ENCODE assay signal across 21 mouse cellular contexts in the genomic region with DNA sequence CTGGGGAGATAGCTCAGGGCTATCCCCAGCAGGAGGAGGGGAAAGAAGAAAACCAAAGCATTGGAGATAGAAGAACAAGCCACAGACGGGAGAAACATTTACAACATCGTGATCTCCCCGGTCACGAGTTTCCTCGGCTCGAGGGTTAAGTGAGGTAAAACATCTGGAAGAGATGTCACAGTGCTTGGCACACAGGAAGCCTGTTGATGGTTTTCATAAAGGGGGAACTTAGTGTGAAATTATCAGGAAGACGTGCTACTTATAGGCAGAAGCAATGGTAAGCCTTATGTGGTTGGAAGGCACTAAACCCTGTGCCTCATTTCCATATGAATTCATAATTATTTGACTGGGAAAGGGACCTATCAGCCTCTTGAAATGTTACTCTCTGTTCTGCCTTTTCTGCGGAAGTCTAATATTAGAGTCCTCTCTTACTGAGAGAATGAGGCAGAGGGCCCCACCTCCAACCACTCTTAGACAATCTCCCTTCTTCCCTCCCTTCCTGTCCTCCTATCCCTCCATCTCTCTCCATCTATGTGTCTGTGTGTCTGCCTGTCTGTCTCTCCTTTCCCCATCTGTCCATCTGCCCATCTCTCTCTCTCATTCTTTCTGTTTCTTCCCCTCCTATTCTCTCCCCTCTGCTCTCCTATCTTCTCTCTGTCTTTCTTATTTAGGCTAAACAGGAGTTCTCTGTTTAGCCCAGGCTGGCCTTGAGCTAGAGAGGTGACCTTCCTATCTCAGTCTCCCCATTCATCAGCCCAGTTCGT. TPM values are rescaled to one million over a fixed set of nuclear protein-coding genes. Genes with fewer than 3 reads are reported as not detected.
A peak's percentile ranks its signal among the peaks of the same experiment; 100 is the strongest.
DNase-seq lines count a peak whose midpoint lies in the region; ATAC-seq lines count a peak whose summit lies in the region.
"Had no signal": no experiment of that assay in that cellular context is flagged by ENCODE, and none has a peak within 500 bp of the region (broad histone marks: within the 10 kb centered on the region; RNA-seq: fewer than 3 reads in every experiment).

No protein-coding gene starts in this region.

- H3K4me2 ChIP-seq in lung, embryonic 16.5 days (ENCODE audit: low read depth, low read length) = no peak overlapping the region
- H3K4me2 ChIP-seq in embryonic facial prominence, embryonic 14.5 days (ENCODE audit: low read depth, low read length) = no peak overlapping the region
- H3K4me2 ChIP-seq in intestine, embryonic 15.5 days (replicated peaks) = no peak overlapping the region
- H3K4me2 ChIP-seq: embryonic facial prominence, embryonic 12.5 days; heart, embryonic 15.5 days; hindbrain, embryonic 14.5 days; neural tube, embryonic 13.5 days had no signal

- no peaks in the 10 kb centered on the region for H3K27me3 ChIP-seq in lung, embryonic 16.5 days (ENCODE audit: control insufficient read depth, insufficient read depth, low read depth, low read length)
- H3K27me3 ChIP-seq in embryonic facial prominence, embryonic 14.5 days (replicated peaks; ENCODE audit: control insufficient read depth, insufficient read depth, low read length) = no peaks in the 10 kb centered on the region
- no peaks in the 10 kb centered on the region for H3K27me3 ChIP-seq in intestine, embryonic 15.5 days (replicated peaks)
- H3K27me3 ChIP-seq: embryonic facial prominence, embryonic 12.5 days; neural tube, embryonic 13.5 days had no signal

- ATAC-seq in lung, embryonic 16.5 days (ENCODE audit: low read depth) = peak; percentile 58; the same call in 1 of the 2 replicates
- no peak for ATAC-seq in embryonic facial prominence, embryonic 14.5 days (ENCODE audit: low read depth)
- 0 out of 2 replicates have a peak, but pooled peaks have one; percentile 48 for ATAC-seq in monocyte, adult 5-6 weeks (replicated peaks; ENCODE audit: insufficient number of reproducible peaks, low FRiP score, low TSS enrichment, poor library complexity, severe bottlenecking)
- no peak for ATAC-seq in intestine, embryonic 15.5 days
- ATAC-seq: CD4-positive, CD25-positive, alpha-beta regulatory T cell, adult 4 months; intestine, postnatal 0 days had no signal

- H3K27ac ChIP-seq in lung, embryonic 16.5 days (ENCODE audit: low read length) = no peak overlapping the region
- no peak overlapping the region for H3K27ac ChIP-seq in embryonic facial prominence, embryonic 14.5 days (replicated peaks; ENCODE audit: low read depth, low read length)
- H3K27ac ChIP-seq in intestine, embryonic 15.5 days = no peak overlapping the region
- H3K27ac ChIP-seq: embryonic facial prominence, embryonic 12.5 days; heart, embryonic 15.5 days; hindbrain, embryonic 14.5 days; neural tube, embryonic 13.5 days had no signal

- H3K4me3 ChIP-seq in lung, embryonic 16.5 days (ENCODE audit: low read length) = no peak overlapping the region
- no peak overlapping the region for H3K4me3 ChIP-seq in embryonic facial prominence, embryonic 14.5 days (ENCODE audit: low read depth, low read length)
- no peak overlapping the region for H3K4me3 ChIP-seq in intestine, embryonic 15.5 days (replicated peaks)
- H3K4me3 ChIP-seq: embryonic facial prominence, embryonic 12.5 days; heart, embryonic 15.5 days; neural tube, embryonic 13.5 days had no signal

- no peaks in the 10 kb centered on the region for H3K9me3 ChIP-seq in lung, embryonic 16.5 days (ENCODE audit: control insufficient read depth, low read length)
- H3K9me3 ChIP-seq in embryonic facial prominence, embryonic 14.5 days (ENCODE audit: control insufficient read depth, low read length) = no peaks in the 10 kb centered on the region
- no peaks in the 10 kb centered on the region for H3K9me3 ChIP-seq in intestine, embryonic 15.5 days
- H3K9me3 ChIP-seq: embryonic facial prominence, embryonic 12.5 days; heart, embryonic 15.5 days; neural tube, embryonic 13.5 days had no signal

- no peaks in the 10 kb centered on the region for H3K36me3 ChIP-seq in lung, embryonic 16.5 days (ENCODE audit: control insufficient read depth, insufficient read depth, low read length)
- no peaks in the 10 kb centered on the region for H3K36me3 ChIP-seq in embryonic facial prominence, embryonic 14.5 days (ENCODE audit: control insufficient read depth, insufficient read depth, low read length)
- no peaks in the 10 kb centered on the region for H3K36me3 ChIP-seq in intestine, embryonic 15.5 days
- H3K36me3 ChIP-seq: embryonic facial prominence, embryonic 12.5 days; heart, embryonic 15.5 days; neural tube, embryonic 13.5 days had no signal

- DNase-seq in gastrocnemius, postnatal 14 days = peak; percentile 36
- DNase-seq in gastrocnemius, postnatal 36 days = no peak
- no peak for DNase-seq in lung, postnatal 14 days
- DNase-seq in embryonic facial prominence, embryonic 14.5 days (ENCODE audit: low spot score) = peak; percentile 35
- DNase-seq in thymus, postnatal 25 days = no peak
- DNase-seq: adrenal gland, postnatal 36 days; cerebellum, postnatal 25 days; kidney, postnatal 36 days; liver; spleen, adult 18-20 months had no signal

- 43% methylated on average over 9 of the region's 9 CpGs for WGBS in lung, embryonic 16.5 days
- WGBS in embryonic facial prominence, embryonic 14.5 days = 33% methylated on average over 9 of the region's 9 CpGs
- WGBS in intestine, embryonic 15.5 days = 40% methylated on average over 9 of the region's 9 CpGs

- no peak overlapping the region for H3K9ac ChIP-seq in lung, embryonic 16.5 days (ENCODE audit: low read length)
- no peak overlapping the region for H3K9ac ChIP-seq in embryonic facial prominence, embryonic 14.5 days (ENCODE audit: low read depth, low read length)
- no peak overlapping the region for H3K9ac ChIP-seq in intestine, embryonic 15.5 days
- H3K9ac ChIP-seq: embryonic facial prominence, embryonic 12.5 days; heart, embryonic 15.5 days; hindbrain, embryonic 14.5 days; neural tube, embryonic 13.5 days had no signal

- intact Hi-C loops in gastrocnemius, postnatal 14 days (cut with DNase I; ENCODE audit: low total_unique reads) = no loop called here
- intact Hi-C loops in gastrocnemius, postnatal 36 days (cut with DNase I) = no loop called here

- H3K4me1 ChIP-seq in lung, embryonic 16.5 days (replicated peaks; ENCODE audit: control insufficient read depth, insufficient read depth, low read length) = no peaks in the 10 kb centered on the region
- H3K4me1 ChIP-seq in embryonic facial prominence, embryonic 14.5 days (ENCODE audit: control insufficient read depth, insufficient read depth, low read length) = no peaks in the 10 kb centered on the region
- H3K4me1 ChIP-seq in intestine, embryonic 15.5 days (replicated peaks) = no peaks in the 10 kb centered on the region
- H3K4me1 ChIP-seq: embryonic facial prominence, embryonic 12.5 days; heart, embryonic 15.5 days; neural tube, embryonic 13.5 days had no signal

RNA-seq across cellular contexts. Expression of a gene that starts 4.2 kb away (rescaled TPM):
- not detected for total RNA-seq in gastrocnemius, postnatal 14 days (2021)
- 1 to 10 TPM in 1 of 2 experiments, not detected in 1; 1.7 TPM for total RNA-seq in gastrocnemius, postnatal 36 days (2021)
- polyA plus RNA-seq in lung, embryonic 16.5 days (2015; fragmentation: Nextera tagmentation; extraction: Ambion mirVana) = 7.5 and 20.5 TPM in 2 replicates
- 0.29 and 1.2 TPM in 2 replicates for polyA plus RNA-seq in embryonic facial prominence, embryonic 14.5 days (2014; fragmentation: Nextera tagmentation; extraction: Ambion mirVana)
- not detected in 3 replicates for total RNA-seq in monocyte, adult 5-6 weeks (2017)
- polyA plus RNA-seq in intestine, embryonic 15.5 days (2015; fragmentation: Nextera tagmentation; extraction: Ambion mirVana) = not detected in 2 replicates
- total RNA-seq: adrenal gland, postnatal 36 days had no signal
- polyA plus RNA-seq: CD4-positive, CD25-positive, alpha-beta regulatory T cell, adult 4 months; embryonic facial prominence, embryonic 12.5 days; forebrain, embryonic 11.5 days; hindbrain, embryonic 14.5 days; intestine, postnatal 0 days; stomach, embryonic 16.5 days had no signal

RNA-seq across cellular contexts. Expression of a gene that starts 20.0 kb away (rescaled TPM):
- 10 to 100 TPM; 11.3 to 14.6 TPM for total RNA-seq in gastrocnemius, postnatal 14 days (2021)
- total RNA-seq in gastrocnemius, postnatal 36 days (2021) = 1 to 10 TPM; 5.7 to 6.7 TPM
- polyA plus RNA-seq in lung, embryonic 16.5 days (2015; fragmentation: Nextera tagmentation; extraction: Ambion mirVana) = 56.4 and 56.9 TPM in 2 replicates
- 64.3 and 73.8 TPM in 2 replicates for polyA plus RNA-seq in embryonic facial prominence, embryonic 14.5 days (2014; fragmentation: Nextera tagmentation; extraction: Ambion mirVana)
- total RNA-seq in monocyte, adult 5-6 weeks (2017) = 60.5 to 72.5 TPM (median 69.9 TPM) in 3 replicates
- 77.1 and 81.1 TPM in 2 replicates for polyA plus RNA-seq in intestine, embryonic 15.5 days (2015; fragmentation: Nextera tagmentation; extraction: Ambion mirVana)

Comparison
In these comparisons a context has a peak if more than half of its experiments do, and no peak if none do; other contexts are left out.
1. DNase-seq: peak in gastrocnemius, postnatal 14 days (single experiment) and embryonic facial prominence, embryonic 14.5 days (single experiment); none in gastrocnemius, postnatal 36 days (0 of 2), lung, postnatal 14 days (single experiment) and thymus, postnatal 25 days (single experiment).
2. ATAC-seq: peak in lung, embryonic 16.5 days (single experiment) and monocyte, adult 5-6 weeks (single experiment); none in embryonic facial prominence, embryonic 14.5 days (single experiment) and intestine, embryonic 15.5 days (single experiment).